Mouse (Mus musculus) kidney, adult 2 months (tissue): Measurements from ENCODE around the gene Pgpep1. TPM values are rescaled to one million over a fixed set of nuclear protein-coding genes. Genes with fewer than 3 reads are reported as not detected.

Experiments used
- DNase-seq: peaks from one replicate; pipeline ENCODE4 v3.0.0; 2021
- H3K27ac ChIP-seq: fragments of 200-500 bp; 2 replicates; pipeline ENCODE4 v1.5.1; 2012; ENCODE audit warnings: low read depth, low read length, control low read depth, inconsistent platforms; ENCODE audit not compliant: insufficient read depth
- H3K27me3 ChIP-seq: fragments of 200-500 bp; replicated peaks from 2 replicates; pipeline ENCODE4 v1.6.1; 2012; ENCODE audit warnings: mild to moderate bottlenecking, moderate library complexity, low read length, inconsistent platforms; ENCODE audit not compliant: control insufficient read depth, insufficient read depth
- H3K36me3 ChIP-seq: fragments of 200-500 bp; 2 replicates; pipeline ENCODE4 v1.6.1; 2012; ENCODE audit warnings: mild to moderate bottlenecking, moderate library complexity, low read length, inconsistent platforms; ENCODE audit not compliant: control insufficient read depth, insufficient read depth
- H3K4me1 ChIP-seq: fragments of 200-500 bp; 2 replicates; pipeline ENCODE4 v1.6.1; 2011; ENCODE audit warnings: low read length; ENCODE audit not compliant: control insufficient read depth, insufficient read depth
- H3K4me3 ChIP-seq: fragments of 200-500 bp; 2 replicates; pipeline ENCODE4 v1.5.1; 2011; ENCODE audit warnings: mild to moderate bottlenecking, low read depth, low read length, control low read depth; ENCODE audit not compliant: insufficient read depth
- CTCF ChIP-seq: fragments of 200-500 bp; conservative IDR thresholded peaks from 2 replicates; pipeline ENCODE4 v1.5.1; 2011; ENCODE audit warnings: low read depth, mild to moderate bottlenecking, control low read depth, low read length, moderate library complexity, mixed read lengths; ENCODE audit not compliant: insufficient read depth, insufficient read length
- POLR2A ChIP-seq: fragments of 200-500 bp; IDR thresholded peaks from one replicate; pipeline ENCODE4 v1.6.1; 2011; ENCODE audit warnings: low read depth, low read length, control low read depth
- WGBS: fragments of 180-500 bp; shearing (Covaris S2); methylation state at CpG from one replicate; pipeline ENCODE4 v1.1.7; 2018; 5-methylcytosine and 5-hydroxymethylcytosine counted together
- polyA plus RNA-seq: library from polyadenylated mRNA; depleted of rRNA; stranded (reverse); fragments of >200 nt; gene quantifications from 2 replicates; pipeline ENCODE4 v1.2.3, GENCODE M21; 2012

Pgpep1 gene
- polyA plus RNA-seq, 1 experiment, result 296 TPM

DNA sequence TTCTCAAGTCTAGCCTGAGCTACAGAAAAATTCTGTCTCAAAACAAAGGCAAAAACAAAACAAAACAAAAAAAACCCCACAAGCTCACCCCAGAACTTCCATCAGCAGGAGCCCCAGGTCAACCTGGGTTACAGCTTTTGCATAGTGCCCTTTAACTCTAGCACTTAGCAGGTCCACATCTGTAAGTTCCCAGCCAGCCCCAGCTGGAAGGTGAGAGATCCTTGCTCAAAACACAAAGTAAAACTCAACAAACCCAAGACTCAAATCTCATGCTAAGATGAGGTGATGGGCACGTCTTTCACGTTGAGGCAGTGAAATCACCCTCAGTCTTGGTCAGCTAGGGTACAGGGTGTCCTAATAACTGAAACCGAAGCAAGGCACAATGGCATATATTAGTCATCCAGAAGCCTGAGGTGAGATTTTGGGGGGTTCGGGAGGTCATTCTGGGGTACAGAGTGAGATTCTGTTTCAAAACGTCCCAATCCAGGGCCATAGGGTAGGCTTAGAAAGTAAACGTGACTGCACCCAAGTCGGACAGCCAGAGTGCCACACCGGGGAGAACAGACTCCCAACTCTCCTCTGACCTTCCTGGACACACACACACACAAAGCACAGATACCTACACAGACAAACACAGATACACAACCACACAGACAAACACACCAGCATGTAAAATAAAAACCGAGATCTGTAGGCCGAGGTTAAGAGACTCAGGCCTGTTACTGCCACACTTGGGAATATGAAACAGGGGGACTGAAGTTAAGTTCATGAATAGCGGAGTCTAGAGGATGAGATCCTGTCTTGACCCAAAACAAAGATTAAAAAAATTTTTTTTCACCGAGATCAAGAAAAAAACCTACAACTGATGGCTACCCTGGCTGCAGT lies 37.4 kb upstream of the Pgpep1 start:
- no peak for DNase-seq
- Histone ChIP-seq H3K27me3 (no peaks in the 10 kb centered on the region), H3K36me3 (no peaks in the 10 kb centered on the region), H3K4me1 (peaks cover 32% of the 10 kb centered on the region), H3K4me3 (peak overlapping the region; percentile 70), H3K27ac (peak overlapping the region; percentile 100)
- WGBS, result 62% methylated on average over 12 of the region's 12 CpGs
- TF ChIP-seq POLR2A, result no peak
- no peak for TF ChIP-seq CTCF

- Histone ChIP-seq H3K4me1 (peaks cover 34% of the 10 kb centered on the region), H3K27me3 (no peaks in the 10 kb centered on the region), H3K4me3 (no peak overlapping the region), H3K27ac (peak overlapping the region; percentile 100), H3K36me3 (no peaks in the 10 kb centered on the region)
- TF ChIP-seq CTCF, result no peak
- no peak for TF ChIP-seq POLR2A
- peak; percentile 25 for DNase-seq
- 42% methylated on average over 4 of the region's 4 CpGs for WGBS
These were observed 36.8 kb upstream of the Pgpep1 start for GRCm38 (mm10) chr8:70696946-70697345.

GRCm38 (mm10) chr8:70696019-70696885 lies 36.1 kb upstream of the Pgpep1 start:
- Histone ChIP-seq H3K4me1 (peaks cover 36% of the 10 kb centered on the region), H3K27me3 (no peaks in the 10 kb centered on the region), H3K4me3 (no peak overlapping the region), H3K27ac (peak overlapping the region; percentile 100), H3K36me3 (no peaks in the 10 kb centered on the region)
- TF ChIP-seq CTCF, result no peak
- 6% methylated on average over 31 of the region's 31 CpGs for WGBS
- DNase-seq, result peak; percentile 88

DNA sequence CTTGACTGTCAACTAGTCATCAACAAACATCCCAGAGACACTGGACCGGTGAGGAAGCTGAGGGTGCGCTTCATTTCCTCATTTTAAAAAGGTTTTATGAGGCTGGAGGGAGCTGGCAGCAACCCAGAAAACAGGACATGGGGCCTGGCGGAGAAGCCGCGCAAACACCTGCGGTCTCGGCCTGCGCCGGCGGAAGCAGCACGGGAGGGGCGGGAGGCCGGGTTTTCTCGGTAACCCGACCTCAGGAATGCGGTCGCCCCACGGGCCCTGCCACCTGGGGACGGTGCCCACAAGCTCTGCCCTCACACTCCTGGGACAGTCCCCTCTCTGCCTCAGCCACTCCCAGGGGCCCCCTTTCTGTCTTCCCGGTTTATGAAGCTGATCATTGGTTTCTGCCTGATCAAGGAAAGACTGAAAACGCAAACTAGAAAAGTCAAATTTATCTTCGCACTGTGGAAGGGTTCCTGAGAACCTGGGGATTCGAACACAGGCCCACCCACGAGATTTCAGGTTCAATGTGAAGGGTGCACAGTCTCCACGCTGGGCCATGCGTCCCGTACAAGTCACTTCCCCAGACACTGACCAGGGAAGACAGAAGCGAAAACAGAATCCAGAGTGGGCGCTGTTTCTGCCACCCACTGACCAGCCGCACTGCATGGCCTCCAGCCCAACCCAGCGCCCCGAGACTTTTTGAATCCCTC lies 35.3 kb upstream of the Pgpep1 start:
- DNase-seq, result peak; percentile 78
- peak overlapping the region; percentile 92 for H3K27ac ChIP-seq
- 39% methylated on average over 32 of the region's 32 CpGs for WGBS
- H3K4me1 ChIP-seq, result peaks cover 34% of the 10 kb centered on the region
- H3K27me3 ChIP-seq, result no peaks in the 10 kb centered on the region
- H3K36me3 ChIP-seq, result no peaks in the 10 kb centered on the region
- TF ChIP-seq CTCF (no peak), POLR2A (no peak)
- no peak overlapping the region for H3K4me3 ChIP-seq

GRCm38 (mm10) chr8:70693636-70694035 lies 33.4 kb upstream of the Pgpep1 start:
- H3K27ac ChIP-seq, result no peak overlapping the region
- H3K27me3 ChIP-seq, result no peaks in the 10 kb centered on the region
- WGBS, result 63% methylated on average over 5 of the region's 5 CpGs
- TF ChIP-seq POLR2A, result no peak
- TF ChIP-seq CTCF, result no peak
- H3K4me1 ChIP-seq, result peaks cover 34% of the 10 kb centered on the region
- no peak overlapping the region for H3K4me3 ChIP-seq
- no peaks in the 10 kb centered on the region for H3K36me3 ChIP-seq
- DNase-seq, result no peak

- H3K27ac ChIP-seq, result no peak overlapping the region
- no peak overlapping the region for H3K4me3 ChIP-seq
- no peaks in the 10 kb centered on the region for H3K27me3 ChIP-seq
- no peaks in the 10 kb centered on the region for H3K36me3 ChIP-seq
- TF ChIP-seq CTCF, result no peak
- 6% methylated on average over 20 of the region's 20 CpGs for WGBS
- peaks cover 32% of the 10 kb centered on the region for H3K4me1 ChIP-seq
- DNase-seq, result peak; percentile 78
These were observed 31.6 kb upstream of the Pgpep1 start for GRCm38 (mm10) chr8:70691727-70692231.

- TF ChIP-seq POLR2A (no peak), CTCF (no peak)
- Histone ChIP-seq H3K27ac (no peak overlapping the region), H3K4me1 (peaks cover 28% of the 10 kb centered on the region), H3K36me3 (no peaks in the 10 kb centered on the region), H3K4me3 (no peak overlapping the region), H3K27me3 (no peaks in the 10 kb centered on the region)
- DNase-seq, result no peak
- WGBS, result 86% methylated on average over 4 of the region's 4 CpGs
These were observed 31.0 kb upstream of the Pgpep1 start for GRCm38 (mm10) chr8:70691230-70691629.
